Mouse (Mus musculus): ENCODE data around the gene Gpc6.

The Gpc6 gene

DNA sequence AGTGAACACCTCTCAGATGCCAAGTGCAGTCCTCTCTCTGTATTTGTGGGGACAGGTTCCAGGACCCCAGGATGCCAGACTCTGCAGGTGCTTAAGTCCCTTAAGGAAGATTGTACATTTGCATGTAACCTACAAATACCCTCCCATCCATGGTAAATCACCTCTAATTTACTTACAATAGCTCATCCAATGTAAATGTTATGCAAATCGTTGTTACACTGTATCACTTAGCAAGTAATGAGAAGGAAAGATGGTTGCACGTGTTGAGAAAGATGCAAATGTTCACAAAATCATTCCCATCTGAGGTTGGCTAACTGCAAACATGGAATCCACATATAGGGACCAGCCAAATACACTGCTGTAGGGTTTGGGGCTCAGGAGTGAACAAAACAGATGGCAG lies 927.7 kb downstream of the Gpc6 start:
- DNase-seq (ENCODE audit: low spot score in 2 of 2) = no peak

DNA sequence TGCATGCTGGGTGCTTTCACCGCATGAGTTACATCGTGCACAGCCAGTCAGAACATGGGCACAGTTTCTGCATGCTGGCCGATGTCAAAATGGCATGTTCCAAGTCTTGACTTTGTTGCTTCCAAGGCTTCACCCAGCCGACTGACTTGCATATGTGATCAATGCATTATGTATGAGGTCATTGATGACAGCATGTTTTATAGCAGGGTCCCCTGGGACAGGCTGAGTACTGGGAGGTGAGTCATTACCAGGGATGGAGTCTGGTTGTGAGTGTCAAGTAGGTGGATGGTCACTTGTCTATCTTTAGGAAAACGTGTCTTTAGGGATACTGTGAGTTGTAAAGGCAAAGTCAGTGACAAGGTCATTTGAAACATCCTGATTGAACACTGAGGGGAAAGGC lies 929.4 kb downstream of the Gpc6 start:
- DNase-seq (ENCODE audit: low spot score in 2 of 2) = no peak

DNA sequence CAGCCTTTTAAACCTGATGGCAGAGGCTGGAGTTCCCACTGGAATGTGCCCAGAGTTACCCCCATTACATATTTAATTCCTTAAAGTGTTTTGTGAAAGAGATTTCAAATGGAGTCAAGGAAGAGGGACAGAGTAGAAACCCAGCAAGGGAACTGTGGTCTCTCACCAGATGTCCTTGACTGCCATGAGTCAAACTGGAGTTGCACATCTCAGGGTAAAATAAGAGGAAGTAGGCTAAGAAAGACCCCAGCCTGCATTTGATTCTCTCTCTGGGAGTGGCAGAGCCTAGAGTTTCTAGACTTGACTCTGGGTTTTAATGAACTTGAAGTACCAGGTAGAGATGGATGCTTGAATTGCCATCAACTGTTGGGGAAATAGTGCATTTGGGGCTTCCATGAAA lies 946.2 kb downstream of the Gpc6 start:
- DNase-seq (ENCODE audit: low spot score in 2 of 2) = no peak

DNA sequence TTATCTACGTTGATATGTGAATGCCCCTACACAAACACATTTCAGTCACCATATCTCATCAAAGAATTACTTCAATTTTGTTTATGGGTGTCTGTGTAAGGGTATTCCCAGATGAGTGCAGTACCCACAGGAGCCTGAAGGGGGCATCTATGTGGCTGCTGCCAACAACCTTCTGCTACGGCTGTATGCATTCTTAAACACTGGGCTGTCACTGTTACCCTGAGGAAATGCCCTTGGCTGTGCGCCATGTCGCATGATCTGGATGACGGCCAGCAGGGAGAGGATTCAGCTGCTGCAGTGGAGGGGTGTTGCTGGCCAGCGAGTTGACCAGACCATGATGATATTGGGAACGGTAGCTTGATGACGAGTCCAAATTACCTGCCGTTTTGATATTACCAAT lies 954.2 kb downstream of the Gpc6 start:
- DNase-seq (ENCODE audit: low spot score in 2 of 2) = no peak

DNA sequence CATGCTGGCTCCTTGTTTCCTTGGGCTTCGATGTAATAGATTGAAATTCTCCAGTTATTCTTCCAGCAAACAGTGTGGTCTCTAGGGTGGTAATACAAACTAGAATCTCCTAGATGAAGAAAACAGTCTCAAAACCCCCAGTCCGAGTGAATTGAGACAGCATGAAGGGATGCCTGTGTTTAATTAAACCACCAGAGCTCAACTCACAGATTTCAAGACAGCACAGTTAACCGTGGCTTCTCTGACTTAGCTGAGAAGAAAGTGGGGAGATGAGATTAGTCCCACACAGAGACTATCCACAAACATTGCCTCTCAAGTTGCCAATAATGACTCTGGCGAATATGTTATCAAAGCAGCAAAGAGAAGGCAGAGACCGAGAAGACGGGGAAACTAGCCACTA lies 956.0 kb downstream of the Gpc6 start:
- no peak for DNase-seq (ENCODE audit: low spot score in 2 of 2)

DNA sequence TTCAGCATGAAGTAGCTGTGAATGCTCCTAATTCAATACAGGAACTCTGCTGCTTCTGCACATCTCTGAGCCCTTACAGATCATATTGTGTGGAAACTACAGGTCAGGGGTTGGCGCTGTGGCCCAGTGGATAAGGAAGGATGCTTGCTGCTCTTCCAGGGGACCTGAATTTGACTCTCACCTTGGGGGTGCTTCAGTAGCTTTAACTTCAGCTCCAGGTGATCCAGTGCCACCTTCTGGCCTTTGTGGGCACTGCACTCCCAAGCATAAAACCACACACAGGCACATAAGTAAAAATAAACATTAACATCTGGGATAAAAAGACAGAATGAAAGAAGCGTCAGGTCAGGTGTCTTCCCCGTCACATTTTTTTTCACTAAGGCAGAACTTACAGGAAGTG lies 957.1 kb downstream of the Gpc6 start:
- peak in 1 of 2 experiments; percentile 56 for DNase-seq (ENCODE audit: low spot score in 2 of 2)

DNA sequence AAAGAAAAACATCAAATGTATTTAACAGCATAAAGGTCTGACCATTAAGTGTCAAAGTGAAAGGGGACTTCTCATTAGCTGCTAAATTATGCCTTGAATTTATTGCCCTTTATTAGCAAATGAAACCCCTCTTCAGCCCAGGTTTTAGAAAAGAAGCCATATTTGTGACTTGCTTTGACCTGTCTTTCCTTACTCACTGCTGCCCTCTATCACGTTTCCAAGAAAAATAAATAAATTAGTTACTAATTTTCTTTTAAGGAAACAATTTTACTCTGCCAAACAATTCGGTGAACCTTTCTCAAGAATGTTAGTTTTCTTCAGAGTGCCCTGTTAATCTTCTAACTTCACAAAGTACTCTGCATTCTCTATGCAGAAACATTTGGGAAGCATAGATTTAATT lies 964.5 kb downstream of the Gpc6 start:
- DNase-seq (ENCODE audit: low spot score in 2 of 2) = no peak

DNA sequence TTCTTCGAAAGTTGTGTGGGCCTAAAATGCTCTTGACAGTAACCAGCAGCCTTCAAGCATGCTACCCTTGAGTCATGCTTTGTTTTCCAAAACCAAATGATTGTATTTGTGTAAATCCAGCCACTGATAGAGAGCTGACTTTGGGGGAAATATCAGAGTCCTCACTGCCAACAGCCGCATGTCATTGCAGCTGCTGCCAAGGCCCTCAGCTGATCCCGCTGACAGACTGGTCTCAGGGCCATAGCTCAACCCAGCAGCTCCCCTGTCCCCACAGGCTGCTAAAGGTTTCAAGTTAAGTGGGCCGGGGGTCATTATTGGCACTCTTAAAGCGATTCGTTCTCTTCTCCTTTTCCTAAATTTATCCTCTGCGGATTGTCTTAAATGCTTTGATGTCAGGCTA lies 966.3 kb downstream of the Gpc6 start:
- DNase-seq (ENCODE audit: low spot score in 2 of 2) = no peak

DNA sequence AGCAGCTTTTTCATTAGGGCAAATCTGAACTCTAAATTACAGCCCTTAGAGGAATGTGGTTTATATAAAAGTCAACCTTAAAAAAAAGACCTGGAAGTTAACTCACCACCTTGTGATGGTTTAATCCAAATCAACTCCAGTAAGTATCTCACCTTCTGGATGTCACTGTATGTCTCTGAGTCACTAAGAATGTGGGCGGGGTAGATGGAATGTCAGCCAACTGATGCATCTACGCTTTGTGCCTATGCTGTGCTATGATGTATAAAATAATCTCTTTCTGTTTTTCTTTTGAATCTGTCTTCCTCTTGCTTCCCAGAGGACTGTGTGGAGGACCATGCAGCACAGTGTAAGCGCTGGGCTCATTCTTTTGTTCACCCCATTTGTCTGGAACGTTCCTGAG lies 966.9 kb downstream of the Gpc6 start:
- peak; percentile 37 to 43 for DNase-seq (ENCODE audit: low spot score in 2 of 2)

DNA sequence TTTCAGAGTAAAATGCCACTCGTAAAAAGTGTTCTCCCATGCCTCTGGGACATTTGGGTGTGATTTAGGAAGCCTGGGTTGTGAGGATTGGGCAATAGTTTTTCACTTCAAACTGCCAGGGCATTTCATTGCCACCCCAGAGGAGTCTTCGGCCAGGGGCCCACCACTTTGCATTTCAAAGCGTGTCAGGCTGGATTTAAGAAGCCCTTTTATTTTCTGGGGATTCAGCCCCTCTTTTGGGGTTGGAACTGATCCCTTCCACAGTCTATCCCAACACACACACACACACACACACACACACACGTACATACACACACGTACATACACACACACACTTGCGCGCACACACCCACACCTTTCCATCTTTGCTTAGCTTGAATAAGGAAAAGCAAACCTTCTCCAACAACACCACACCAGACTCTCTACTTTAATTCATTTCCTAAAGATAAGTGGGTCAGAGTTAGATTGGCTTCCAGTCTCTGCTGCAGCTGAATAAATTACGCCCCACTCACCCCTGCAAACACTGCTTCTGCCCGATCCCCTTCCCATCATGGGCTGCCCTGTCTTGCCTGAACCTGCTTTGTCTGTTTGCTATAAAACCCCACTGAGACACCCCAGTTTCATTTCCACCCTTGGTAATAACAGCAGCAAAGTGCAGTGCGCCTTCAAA lies 969.9 kb downstream of the Gpc6 start:
- peak in 1 of 2 experiments; percentile 43 for DNase-seq (ENCODE audit: low spot score in 2 of 2)

DNA sequence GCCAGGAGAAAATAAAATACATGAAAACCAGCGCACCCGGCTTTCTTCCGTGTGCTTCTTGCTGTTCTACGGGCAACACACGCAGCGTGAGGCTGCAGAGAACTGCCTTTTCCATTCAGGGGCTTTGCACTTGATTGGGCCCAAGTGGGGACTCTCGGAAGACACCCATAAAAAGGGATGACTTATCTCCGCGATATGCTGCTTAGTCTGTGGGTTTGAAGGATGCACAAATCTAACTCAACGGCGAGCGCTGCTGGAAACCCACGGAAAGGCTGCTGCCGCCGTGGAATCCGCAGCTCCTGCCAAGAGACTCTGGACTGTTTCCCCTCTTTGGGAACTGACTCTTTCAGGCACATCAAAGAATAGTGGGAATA lies 970.4 kb downstream of the Gpc6 start:
- DNase-seq (ENCODE audit: low spot score in 2 of 2) = peak; percentile 64 to 76

DNA sequence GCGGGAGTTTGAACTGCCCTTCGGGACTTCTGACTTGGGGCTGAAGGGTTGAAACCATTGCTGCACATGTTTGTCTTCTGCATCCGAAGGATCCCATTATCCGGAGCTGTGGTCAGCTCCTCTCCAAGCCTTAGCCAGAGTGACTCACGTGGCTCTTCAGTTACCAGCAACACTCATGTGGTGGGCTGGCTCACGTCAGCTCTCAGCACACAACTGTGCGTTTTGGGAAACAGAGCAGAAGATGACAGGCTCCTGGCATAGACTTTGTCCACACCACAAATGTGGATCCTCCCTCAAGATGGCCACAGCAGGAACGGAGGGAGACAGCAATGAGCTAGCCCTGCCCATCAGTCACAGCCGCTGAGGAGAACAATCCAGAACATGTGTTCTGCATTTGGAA lies 979.2 kb downstream of the Gpc6 start:
- DNase-seq (ENCODE audit: low spot score in 2 of 2) = no peak

DNA sequence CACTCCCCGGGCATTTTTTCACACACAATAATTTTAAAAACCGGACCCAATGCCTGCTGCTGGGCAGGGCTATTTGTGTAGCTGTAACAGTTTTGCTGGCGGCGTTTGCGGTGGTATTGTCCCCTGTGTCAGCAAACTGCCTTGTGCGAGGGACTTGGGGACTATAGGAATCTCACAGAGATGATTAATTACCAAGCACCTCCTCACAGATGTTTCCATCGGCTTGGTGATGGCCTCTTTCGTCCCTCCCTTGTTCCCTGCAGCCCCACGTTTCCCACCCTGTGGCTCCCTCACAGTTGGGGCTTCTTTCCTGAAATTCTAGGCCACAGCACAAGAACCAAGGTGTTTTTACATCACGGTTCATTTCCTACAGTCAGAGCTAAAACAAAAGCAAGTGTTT lies 980.6 kb downstream of the Gpc6 start:
- no peak for DNase-seq (ENCODE audit: low spot score in 2 of 2)

DNA sequence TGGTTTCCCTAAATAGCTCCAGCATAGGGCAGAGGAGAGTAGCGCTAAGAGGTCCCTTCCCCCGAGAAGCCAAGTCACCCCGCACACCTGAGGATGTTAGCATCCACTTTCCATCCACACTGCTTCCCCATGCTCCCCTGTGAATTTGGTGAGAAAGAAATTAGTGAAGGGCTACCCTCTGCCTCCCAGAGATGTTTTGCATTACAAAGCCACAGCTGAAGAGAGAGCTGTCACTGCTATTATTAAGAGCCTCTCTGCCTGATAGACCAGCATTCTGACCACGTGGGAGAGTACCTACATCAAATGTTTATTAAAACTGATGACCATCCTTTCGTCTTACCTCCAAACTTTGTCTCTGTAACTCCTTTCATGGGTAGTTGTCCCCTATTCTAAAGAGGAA lies 981.2 kb downstream of the Gpc6 start:
- no peak for DNase-seq (ENCODE audit: low spot score in 2 of 2)

DNA sequence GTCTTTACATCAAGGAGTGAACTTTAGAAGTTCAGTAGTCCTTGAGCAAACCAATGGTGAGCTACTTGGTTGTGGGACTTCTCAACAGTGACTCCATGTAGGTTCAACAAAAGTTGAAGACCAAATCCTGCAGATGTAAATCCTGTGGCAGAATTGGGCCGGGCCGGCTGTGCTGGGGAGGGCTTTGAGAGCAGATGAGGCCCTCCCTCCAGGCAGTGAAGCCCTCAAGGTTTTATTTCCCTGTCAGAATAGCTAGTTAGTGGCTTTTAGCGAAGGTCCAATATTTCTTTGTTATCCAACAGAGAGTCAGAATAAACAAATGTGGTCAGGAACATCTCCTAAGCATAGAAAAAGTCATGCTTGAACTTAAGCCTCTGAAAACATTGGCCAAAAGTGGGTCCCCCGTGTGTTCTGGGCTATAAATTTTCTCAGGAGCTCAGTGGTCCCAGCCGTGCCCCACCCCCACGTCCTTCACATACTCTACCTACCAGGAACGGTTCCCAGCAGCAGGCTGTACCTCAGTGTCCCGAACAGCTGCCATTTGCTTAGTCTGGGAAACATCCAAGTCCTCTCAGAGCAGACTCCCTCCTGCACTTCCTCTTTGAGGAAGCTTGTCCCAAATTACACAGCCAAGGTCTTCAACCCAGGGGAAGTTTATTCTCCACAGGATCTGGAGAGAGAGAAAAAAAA lies 983.3 kb downstream of the Gpc6 start:
- DNase-seq (ENCODE audit: low spot score in 2 of 2) = no peak

DNA sequence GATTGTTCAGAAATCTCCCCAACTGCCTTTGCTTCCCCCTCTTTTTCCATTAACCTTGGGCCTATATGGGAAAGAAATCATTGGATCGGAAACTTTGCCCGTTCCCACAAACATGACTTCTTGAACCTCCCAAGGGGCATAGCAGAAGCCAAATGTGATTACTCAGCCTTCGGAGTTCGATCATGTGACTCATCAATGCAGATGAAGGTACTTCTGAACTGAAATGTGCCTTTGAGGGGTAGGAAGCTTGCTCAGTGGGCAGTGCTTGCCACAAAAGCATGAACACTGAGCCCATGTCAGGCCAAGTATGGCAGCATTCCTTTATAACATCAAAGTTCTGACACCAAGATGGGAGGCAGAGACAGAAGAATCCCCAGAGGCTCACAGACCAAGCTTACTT lies 983.9 kb downstream of the Gpc6 start:
- DNase-seq (ENCODE audit: low spot score in 2 of 2) = no peak

DNA sequence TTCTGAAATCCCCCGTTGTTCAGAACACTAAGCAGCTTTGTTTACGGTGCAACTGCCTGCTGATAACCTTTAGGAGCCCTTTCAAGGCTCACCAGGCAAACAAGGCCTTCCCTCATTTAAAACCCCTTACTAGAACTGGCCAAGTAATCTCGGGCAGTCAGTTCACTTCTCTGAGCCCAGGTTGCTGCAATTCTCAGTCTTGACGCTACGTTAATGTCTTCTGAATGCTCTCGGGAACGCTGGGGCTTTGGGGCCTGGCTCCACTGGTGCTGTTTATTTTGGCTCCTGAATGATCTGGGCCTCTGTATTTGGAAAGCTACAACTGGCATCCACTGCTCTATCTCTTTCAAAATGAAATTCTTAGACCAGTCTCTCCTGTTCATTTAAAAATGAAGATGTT lies 985.2 kb downstream of the Gpc6 start:
- no peak for DNase-seq (ENCODE audit: low spot score in 2 of 2)

DNA sequence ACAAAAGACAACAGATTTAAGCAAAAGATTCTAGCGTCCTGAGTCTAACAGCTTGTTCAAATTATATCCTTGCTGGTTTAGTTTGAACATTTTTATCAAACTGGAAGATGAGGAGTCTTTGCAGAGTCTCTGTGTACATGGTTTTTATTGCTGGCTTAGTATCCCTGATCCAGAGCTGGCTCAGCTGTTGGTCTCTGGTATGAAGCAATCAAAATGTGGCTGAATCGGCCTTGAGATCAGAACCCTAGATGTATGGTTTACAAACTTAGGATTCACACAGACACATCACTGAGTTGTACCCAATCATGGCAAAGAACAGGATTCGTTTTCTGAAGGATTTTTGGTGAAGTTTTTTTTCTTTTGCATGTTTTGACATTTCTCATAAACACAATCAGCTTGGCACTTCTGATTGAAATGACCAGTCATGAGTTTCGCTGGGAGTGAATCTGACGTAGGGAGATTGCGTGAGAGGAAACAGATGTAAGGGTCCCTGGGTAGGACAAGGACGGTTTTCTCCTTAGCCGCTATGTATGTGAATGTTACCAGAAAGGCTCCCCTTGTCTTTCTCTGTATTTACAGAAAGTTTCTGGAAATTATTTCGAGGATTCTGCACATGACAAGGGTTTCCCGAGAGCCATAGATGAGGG lies 987.6 kb downstream of the Gpc6 start:
- DNase-seq (ENCODE audit: low spot score in 2 of 2) = no peak

DNA sequence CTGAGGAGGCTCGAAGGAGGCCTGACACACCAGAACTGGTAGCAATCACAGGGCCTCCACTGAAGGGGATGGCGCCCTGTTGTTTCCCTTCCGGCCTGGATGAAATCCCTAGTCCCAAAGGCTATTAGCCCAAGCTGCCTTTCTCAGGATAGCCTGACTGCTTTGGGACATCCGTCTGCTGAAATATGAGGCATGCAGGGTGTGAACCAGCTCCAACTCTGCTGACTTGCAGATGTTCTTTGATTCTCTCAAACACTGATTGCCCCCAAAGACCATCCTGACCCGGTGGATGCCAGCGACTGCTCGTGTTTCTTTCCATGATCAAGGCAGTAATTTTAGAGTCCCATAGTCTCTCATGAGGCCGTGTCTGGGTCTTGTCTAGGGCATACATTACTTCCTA lies 991.5 kb downstream of the Gpc6 start:
- DNase-seq (ENCODE audit: low spot score in 2 of 2) = no peak

DNA sequence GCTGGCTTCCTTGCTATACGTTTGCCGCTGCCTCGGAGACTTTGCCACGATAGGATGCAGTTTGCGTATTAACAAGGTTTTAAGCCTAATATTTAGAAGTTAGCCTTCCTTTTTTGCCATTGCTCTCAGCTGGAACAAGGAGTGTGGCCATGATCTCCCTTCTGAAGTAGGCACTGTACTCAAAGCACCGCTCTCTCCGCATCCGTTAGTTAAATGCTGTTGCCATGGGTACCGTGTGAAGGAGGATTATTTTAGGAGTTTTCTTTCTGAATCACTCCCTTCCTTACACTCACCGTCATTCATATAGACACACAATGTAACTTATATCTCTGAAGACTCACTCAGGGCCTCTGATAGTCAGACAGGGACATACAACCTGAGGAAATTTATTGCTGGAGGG lies 993.6 kb downstream of the Gpc6 start:
- DNase-seq (ENCODE audit: low spot score in 2 of 2) = peak; percentile 40 to 63

DNA sequence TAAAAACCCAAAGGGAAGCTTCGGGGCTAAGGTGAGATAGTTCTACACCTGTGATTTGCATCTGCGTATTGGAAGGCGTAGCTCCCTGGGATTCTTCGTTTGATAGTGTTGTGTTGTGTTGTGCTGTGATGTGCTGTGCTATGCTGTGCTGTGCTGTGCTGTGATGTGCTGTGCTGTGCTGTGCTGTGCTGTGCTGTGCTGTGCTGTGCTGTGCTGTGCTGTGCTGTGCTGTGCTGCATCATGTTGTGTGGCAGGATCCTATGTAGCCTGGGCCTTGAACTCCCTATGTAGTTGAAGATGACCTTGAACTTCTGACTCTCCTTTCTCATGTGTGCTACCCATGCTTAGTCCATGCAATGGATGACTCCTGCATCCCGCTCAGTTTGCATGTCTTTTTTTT lies 994.5 kb downstream of the Gpc6 start:
- no peak for DNase-seq (ENCODE audit: low spot score in 2 of 2)

DNA sequence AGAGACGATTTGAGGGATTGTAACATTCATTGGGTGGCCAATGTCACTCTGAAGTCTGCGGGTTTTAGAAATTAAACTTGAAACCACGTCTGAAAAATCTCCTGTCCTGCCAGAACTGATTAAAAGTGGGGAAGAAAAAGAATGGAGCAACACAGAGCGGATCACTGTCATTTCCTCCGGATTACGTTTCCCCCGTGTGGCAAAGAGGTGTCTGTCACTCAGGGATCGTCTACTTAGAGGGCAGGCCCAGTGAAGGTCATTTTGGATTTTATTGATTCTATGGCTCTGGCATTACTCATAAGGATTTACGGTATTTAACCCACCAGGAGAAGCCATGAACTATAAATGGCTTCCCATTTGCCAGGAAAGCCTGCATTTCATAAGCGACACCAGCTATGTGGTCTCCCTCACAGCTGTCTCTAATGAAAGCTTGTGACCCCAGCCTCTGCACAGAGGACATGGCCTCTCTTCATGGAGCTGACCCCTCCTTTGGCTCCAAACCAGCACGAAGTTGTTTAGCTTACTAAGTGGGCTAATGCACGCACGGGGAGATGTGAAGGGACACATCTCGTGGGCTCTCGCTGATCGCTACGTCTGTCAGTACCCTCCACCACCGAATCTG lies 996.4 kb downstream of the Gpc6 start:
- DNase-seq (ENCODE audit: low spot score in 2 of 2) = no peak

DNA sequence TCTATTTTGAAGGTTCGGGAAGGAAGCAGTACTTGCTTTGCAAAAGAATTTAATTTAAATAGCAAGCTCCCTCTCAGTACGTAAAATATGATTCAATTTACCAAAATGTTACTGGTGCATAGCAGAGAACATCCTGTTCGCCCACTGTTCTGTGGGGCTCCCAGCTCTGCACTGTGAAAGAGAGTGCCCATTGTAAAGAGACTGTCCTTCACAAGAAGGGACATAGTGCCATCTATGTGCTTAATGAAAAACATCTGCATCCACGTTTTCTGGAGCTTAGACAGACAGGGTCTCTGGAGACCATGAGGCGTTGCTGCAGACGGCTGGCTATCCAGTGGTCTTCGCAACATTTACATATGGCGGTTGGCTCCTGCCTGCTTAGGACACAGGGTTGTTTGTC lies 998.6 kb downstream of the Gpc6 start:
- DNase-seq (ENCODE audit: low spot score in 2 of 2) = no peak

Data from frontal cortex, postnatal 36 days (tissue).